Mouse (Mus musculus) heart, adult 2 months (tissue): Measurements from ENCODE around the gene Dock8.

Experiments used
- CTCF ChIP-seq: fragments of 200-600 bp; IDR thresholded peaks from 2 replicates; pipeline ENCODE4 v1.8.1; 2022; ENCODE audit warnings: antibody characterized with exemption, mild to moderate bottlenecking, moderate library complexity
- POLR2A ChIP-seq: fragments of 200-500 bp; IDR thresholded peaks from 2 replicates; pipeline ENCODE4 v1.6.1; 2011; ENCODE audit warnings: mild to moderate bottlenecking, low read depth, low read length, control low read depth; ENCODE audit not compliant: insufficient read depth

DNA sequence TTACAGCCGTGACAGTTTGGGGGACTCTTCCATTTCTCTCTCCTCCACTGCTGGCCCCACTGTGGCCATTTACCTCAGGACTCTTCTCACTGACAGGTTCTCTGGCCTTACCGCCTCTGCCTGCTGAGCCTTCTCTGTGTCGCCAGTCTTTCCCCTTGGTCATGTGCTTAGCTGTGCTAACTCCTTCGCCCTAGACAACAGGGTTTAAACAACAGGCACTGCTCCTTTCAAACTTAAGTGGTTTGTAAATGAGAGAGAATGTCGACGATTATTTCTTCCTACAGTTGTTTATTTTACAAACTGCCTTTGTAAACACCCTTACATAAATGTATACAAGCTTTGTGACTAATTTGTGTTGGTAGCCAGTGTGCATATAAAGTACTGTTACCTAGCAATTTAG lies 39.0 kb downstream of the Dock8 start:
- TF ChIP-seq CTCF: no peak
- no peak for TF ChIP-seq POLR2A
